Mouse (Mus musculus) small intestine, adult 2 months (tissue): ENCODE data around the gene Mcl1.

Source experiments
- CTCF ChIP-seq: fragments of 200-500 bp; IDR thresholded peaks from 2 replicates; pipeline ENCODE4 v1.5.1; 2012; ENCODE audit warnings: low read depth, mild to moderate bottlenecking, control low read depth, inconsistent platforms, low read length, moderate library complexity, mixed read lengths; ENCODE audit not compliant: insufficient replicate concordance, insufficient read length; ENCODE audit errors: extremely low read depth
- POLR2A ChIP-seq: fragments of 200-500 bp; IDR thresholded peaks from 2 replicates; pipeline ENCODE4 v1.6.1; 2012; ENCODE audit warnings: low read depth, mild to moderate bottlenecking, control low read depth, inconsistent platforms, low read length, moderate library complexity

DNA sequence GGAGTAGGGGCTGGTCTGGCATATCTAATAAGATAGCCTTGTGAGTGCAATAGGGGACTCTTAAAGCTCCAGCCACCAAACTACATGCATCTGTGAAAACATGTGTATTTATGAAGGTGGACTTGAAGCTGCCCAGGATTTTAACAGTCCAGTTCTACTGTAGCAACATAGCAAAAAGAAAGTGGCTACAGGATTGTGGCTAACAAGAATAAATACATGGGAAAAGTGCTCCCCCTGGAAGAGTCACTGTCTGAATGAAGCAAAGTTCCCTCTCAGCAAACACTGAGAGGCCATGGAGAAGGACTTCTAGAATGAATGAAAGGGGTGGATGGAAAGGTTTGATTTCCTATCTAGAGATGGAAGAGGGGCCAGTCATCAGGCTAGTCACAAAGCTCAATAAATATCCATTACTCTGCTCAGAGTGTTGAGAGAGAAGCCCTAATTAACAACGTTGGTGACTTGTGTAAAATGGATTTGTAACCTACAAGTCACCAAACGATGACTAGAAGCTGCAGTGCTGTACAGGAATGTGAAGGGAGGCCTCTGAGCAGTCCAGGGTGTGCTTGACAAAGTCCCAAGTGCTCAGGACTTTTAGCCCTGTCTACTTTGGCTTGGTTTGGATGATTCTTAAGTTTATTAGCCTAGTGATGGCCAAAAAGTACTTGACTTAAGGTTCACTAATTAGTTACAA, 2.3 kb downstream of the Mcl1 start:
- TF ChIP-seq CTCF (no peak), POLR2A (no peak)
